Mouse (Mus musculus) T-helper 1 cell (primary cell): ENCODE measurements around the gene Mcoln2.
"Not testable (repeated sequence)": the region's sequence is repeated elsewhere in the genome, so short reads cannot be mapped to it uniquely, and the experiment has no call there.

Source experiments
- in situ Hi-C: fragments of 300-600 bp; cut with MboI, MseI; formaldehyde crosslinking; loops from one replicate; pipeline ENCODE4 v1.15.1; 2025; ENCODE audit warnings: high pct_unique_total_duplicates

The Mcoln2 gene

GRCm38 (mm10) chr3:146180986-146181385 is 31.4 kb downstream of the Mcoln2 start:
- in situ Hi-C loops, result loop anchor here (5.0 to 10.0 kb wide), 5 partner anchors 91 to 734 kb away; partner anchors contain the start of genes Gng5 and Spata1

- in situ Hi-C loops, result loop anchor here (5.0 to 10.0 kb wide), 5 partner anchors 87 to 730 kb away; partner anchors contain the start of genes Gng5 and Spata1
These were observed 35.5 kb downstream of the Mcoln2 start for GRCm38 (mm10) chr3:146184992-146185657.

GRCm38 (mm10) chr3:146186033-146186432 is 36.4 kb downstream of the Mcoln2 start:
- in situ Hi-C loops, result loop anchor here (10.0 kb wide), 3 partner anchors 239 to 729 kb away; partner anchors contain the start of genes Gng5 and Spata1

- in situ Hi-C loops, result loop anchor here (10.0 kb wide), 3 partner anchors 235 to 725 kb away; partner anchors contain the start of genes Gng5 and Spata1
These were observed 40.3 kb downstream of the Mcoln2 start for GRCm38 (mm10) chr3:146189933-146190332.

- in situ Hi-C loops, result no loop called here
These were observed 42.9 kb downstream of the Mcoln2 start for GRCm38 (mm10) chr3:146192507-146192906.

- in situ Hi-C loops, result no loop called here
These were observed 45.5 kb downstream of the Mcoln2 start for GRCm38 (mm10) chr3:146195153-146195552.

- in situ Hi-C loops, result no loop called here
These were observed 46.7 kb downstream of the Mcoln2 start for GRCm38 (mm10) chr3:146196301-146196700.

GRCm38 (mm10) chr3:146196780-146197743 is 47.4 kb downstream of the Mcoln2 start:
- in situ Hi-C loops, result no loop called here

- in situ Hi-C loops, result no loop called here
These were observed 48.2 kb downstream of the Mcoln2 start for GRCm38 (mm10) chr3:146197785-146198184.

GRCm38 (mm10) chr3:146198803-146199481 is 49.3 kb downstream of the Mcoln2 start:
- in situ Hi-C loops, result no loop called here

- in situ Hi-C loops, result no loop called here
These were observed 49.9 kb downstream of the Mcoln2 start for GRCm38 (mm10) chr3:146199486-146199885.

GRCm38 (mm10) chr3:146204375-146204774 is 54.7 kb downstream of the Mcoln2 start:
- in situ Hi-C loops, result no loop called here

- in situ Hi-C loops, result no loop called here
These were observed 55.7 kb downstream of the Mcoln2 start for GRCm38 (mm10) chr3:146205305-146205704.

- in situ Hi-C loops, result no loop called here
These were observed 57.0 kb downstream of the Mcoln2 start for GRCm38 (mm10) chr3:146206635-146207034.

- in situ Hi-C loops, result no loop called here
These were observed 57.8 kb downstream of the Mcoln2 start for GRCm38 (mm10) chr3:146207440-146207839.

- in situ Hi-C loops, result not testable (repeated sequence)
These were observed 60.1 kb downstream of the Mcoln2 start for GRCm38 (mm10) chr3:146209759-146210158.

GRCm38 (mm10) chr3:146211141-146211747 is 61.6 kb downstream of the Mcoln2 start:
- in situ Hi-C loops, result no loop called here

- in situ Hi-C loops, result no loop called here
These were observed 62.3 kb downstream of the Mcoln2 start for GRCm38 (mm10) chr3:146211964-146212363.

- in situ Hi-C loops, result no loop called here
These were observed 63.7 kb downstream of the Mcoln2 start for GRCm38 (mm10) chr3:146213336-146213735.

GRCm38 (mm10) chr3:146216561-146216960 is 66.9 kb downstream of the Mcoln2 start:
- in situ Hi-C loops, result no loop called here
